In genomic region chr7:115624907-115625552, GRCm38 (mm10) we compare ENCODE assay signal across 8 mouse cellular contexts.
DNase-seq lines count a peak whose midpoint lies in the region; ATAC-seq and TF ChIP-seq lines count a peak whose summit lies in the region.

No protein-coding gene starts in this region.

- TF ChIP-seq POLR2A in heart, adult 2 months (IDR thresholded peaks at IDR 0.05; ENCODE audit: insufficient read depth, low read depth, low read length) = no peak

- no peak for TF ChIP-seq EP300 in heart, adult 2 months (IDR thresholded peaks at IDR 0.05; ENCODE audit: insufficient read depth, low read depth, low read length)

- H3K9ac ChIP-seq in heart, adult 2 months (ENCODE audit: low read depth, low read length) = no peak overlapping the region; the same call in 1 of the 2 replicates
- no peak overlapping the region for H3K9ac ChIP-seq in hindbrain, embryonic 11.5 days (ENCODE audit: low read depth, low read length)
- H3K9ac ChIP-seq in midbrain, embryonic 15.5 days = no peak overlapping the region

- ATAC-seq in hindbrain, embryonic 11.5 days (ENCODE audit: low FRiP score) = no peak
- no peak for ATAC-seq in midbrain, embryonic 15.5 days (replicated peaks)
- no peak for ATAC-seq in cerebellum, adult (ENCODE audit: insufficient number of reproducible peaks, low FRiP score, low TSS enrichment)

- H3K4me2 ChIP-seq in hindbrain, embryonic 11.5 days (replicated peaks; ENCODE audit: low read depth, low read length) = no peak overlapping the region
- no peak overlapping the region for H3K4me2 ChIP-seq in midbrain, embryonic 15.5 days

- no peaks in the 10 kb centered on the region for H3K27me3 ChIP-seq in heart, adult 2 months (ENCODE audit: control insufficient read depth, insufficient read depth, low read length)
- H3K27me3 ChIP-seq in hindbrain, embryonic 11.5 days (ENCODE audit: control insufficient read depth, insufficient read depth, low read length) = 0 out of 2 replicates have a peak, but pooled peaks cover 2% of the 10 kb centered on the region
- H3K27me3 ChIP-seq in midbrain, embryonic 15.5 days (replicated peaks) = no peaks in the 10 kb centered on the region

- WGBS in heart, adult 2 months = 25% methylated on average over 8 of the region's 8 CpGs
- WGBS in hindbrain, embryonic 11.5 days = 24% methylated on average over 8 of the region's 8 CpGs
- WGBS in midbrain, embryonic 15.5 days = 19% methylated on average over 8 of the region's 8 CpGs

- H3K9me3 ChIP-seq in hindbrain, embryonic 11.5 days (ENCODE audit: control insufficient read depth, low read length) = no peaks in the 10 kb centered on the region
- no peaks in the 10 kb centered on the region for H3K9me3 ChIP-seq in midbrain, embryonic 15.5 days

- H3K27ac ChIP-seq in heart, adult 2 months = peak overlapping the region; percentile 42
- peak overlapping the region; percentile 33 for H3K27ac ChIP-seq in hindbrain, embryonic 11.5 days (ENCODE audit: low read depth, low read length)
- 0 out of 2 replicates have a peak overlapping the region, but pooled peaks have one; percentile 25 for H3K27ac ChIP-seq in midbrain, embryonic 15.5 days

- no peaks in the 10 kb centered on the region for H3K79me2 ChIP-seq in heart, adult 2 months (replicated peaks; ENCODE audit: control insufficient read depth, insufficient read depth, low read length)

- DNase-seq in heart, adult 2 months = peak in 1 of 2 experiments; percentile 10
- no peak for DNase-seq in heart, postnatal 14 days
- peak; percentile 68 for DNase-seq in embryo, embryonic 10 days (ENCODE audit: low spot score)
- DNase-seq in hindbrain, embryonic 11.5 days (ENCODE audit: low spot score) = peak; percentile 51
- DNase-seq in thymus, postnatal 25 days = no peak
- no peak for DNase-seq in adrenal gland, postnatal 14 days

- H3K36me3 ChIP-seq in heart, adult 2 months (ENCODE audit: control insufficient read depth, insufficient read depth, low read length) = peaks cover 19% of the 10 kb centered on the region
- no peaks in the 10 kb centered on the region for H3K36me3 ChIP-seq in hindbrain, embryonic 11.5 days (ENCODE audit: control insufficient read depth, insufficient read depth, low read length)
- H3K36me3 ChIP-seq in midbrain, embryonic 15.5 days (replicated peaks) = no peaks in the 10 kb centered on the region

- H3K4me1 ChIP-seq in heart, adult 2 months (ENCODE audit: control insufficient read depth, insufficient read depth, low read length) = peaks cover 15% of the 10 kb centered on the region
- H3K4me1 ChIP-seq in hindbrain, embryonic 11.5 days (replicated peaks; ENCODE audit: control insufficient read depth, insufficient read depth, low read length) = 0 out of 2 replicates have a peak, but pooled peaks cover 3% of the 10 kb centered on the region
- H3K4me1 ChIP-seq in midbrain, embryonic 15.5 days = peaks cover 12% of the 10 kb centered on the region

- H3K4me3 ChIP-seq in heart, adult 2 months = no peak overlapping the region
- no peak overlapping the region for H3K4me3 ChIP-seq in hindbrain, embryonic 11.5 days (ENCODE audit: low read depth, low read length)
- no peak overlapping the region for H3K4me3 ChIP-seq in midbrain, embryonic 15.5 days

- TF ChIP-seq CTCF in heart, adult 2 months (IDR thresholded peaks at IDR 0.05) = no peak

- intact Hi-C loops in heart, adult 2 months (cut with DNase I) = no loop called here
- intact Hi-C loops in heart, postnatal 14 days (cut with DNase I) = loop anchor here (5.0 kb wide), 1 partner anchor 412 kb away; the partner anchor contains the start of genes 1110004F10Rik and Sox6

Comparison
In these comparisons a context has a peak if more than half of its experiments do, and no peak if none do; other contexts are left out.
1. DNase-seq: peak in embryo, embryonic 10 days (single experiment) and hindbrain, embryonic 11.5 days (single experiment); none in heart, postnatal 14 days (0 of 2), thymus, postnatal 25 days (single experiment) and adrenal gland, postnatal 14 days (single experiment).
2. Peak in every context shown above with its lines, with median percentiles within 50 percentile points of each other: H3K27ac ChIP-seq.